Mouse (Mus musculus) heart, postnatal 25 days (tissue): Measurements from ENCODE around the gene Gm3488. TPM values are rescaled to one million over a fixed set of nuclear protein-coding genes. Genes with fewer than 3 reads are reported as not detected.
"Not testable (repeated sequence)": the region's sequence is repeated elsewhere in the genome, so short reads cannot be mapped to it uniquely, and the experiment has no call there.

Experiments
- DNase-seq: peaks from one replicate; pipeline ENCODE4 v3.0.0; 2022; ENCODE audit warnings: low spot score
- intact Hi-C: fragments of 180-260 bp; cut with DNase I; formaldehyde crosslinking; loops from one replicate; pipeline ENCODE4 v1.15.1; 2025
- total RNA-seq, 2 experiments: library from RNA; stranded (reverse); gene quantifications; 2 replicates each; pipeline ENCODE4 v1.2.3; 2021

The Gm3488 gene
- total RNA-seq, result under 1 TPM; 0.31 to 0.39 TPM

DNA sequence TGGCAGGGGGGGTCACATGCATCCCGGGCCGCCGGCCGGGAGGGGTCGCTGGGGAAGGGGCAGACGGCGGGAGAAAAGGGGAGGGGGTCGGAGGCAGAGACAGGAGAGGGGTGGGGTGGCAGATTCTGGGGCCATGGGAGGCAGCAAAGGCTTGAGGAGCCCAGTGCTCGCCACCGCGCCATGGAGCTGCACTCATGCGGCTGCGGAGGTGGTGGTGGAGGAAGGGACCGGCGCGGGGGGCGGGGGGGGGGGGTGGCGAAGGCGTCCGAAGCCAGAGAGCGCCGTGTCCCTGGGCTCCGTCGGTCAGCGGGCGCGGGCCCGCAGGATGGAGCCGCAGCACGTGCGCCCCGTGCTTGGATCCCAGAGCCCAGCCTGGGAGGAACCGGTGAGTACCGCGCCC, at the start of gene Gm3488:
Gene Gm3488, plus strand, starts transcription at position 301 of the 400 bp plus-strand sequence.
- intact Hi-C loops, DNase-seq: not testable (repeated sequence)

DNA sequence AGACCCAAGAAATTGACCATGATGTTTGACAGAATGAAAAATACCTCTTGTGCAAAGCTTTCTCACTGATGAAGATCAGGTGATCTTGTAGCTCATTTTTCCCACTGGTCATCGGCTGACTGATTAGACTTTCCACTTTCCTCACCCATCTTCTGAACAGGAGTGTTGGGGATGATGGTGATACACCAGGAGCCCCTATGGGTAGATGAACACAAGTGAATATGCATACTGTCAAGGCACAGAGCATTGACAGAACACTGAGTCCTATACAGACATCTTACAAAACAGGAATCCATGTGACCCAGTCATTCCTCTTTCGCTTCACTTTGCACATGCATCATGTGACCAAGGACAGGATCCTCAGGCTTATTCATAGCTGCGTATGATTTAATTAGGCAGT, 46.1 kb upstream of the Gm3488 start, which contains the start of gene Gm3194:
Gene Gm3194, minus strand, starts transcription at position 101 of the 400 bp plus-strand sequence.
- intact Hi-C loops, DNase-seq: not testable (repeated sequence)

DNA sequence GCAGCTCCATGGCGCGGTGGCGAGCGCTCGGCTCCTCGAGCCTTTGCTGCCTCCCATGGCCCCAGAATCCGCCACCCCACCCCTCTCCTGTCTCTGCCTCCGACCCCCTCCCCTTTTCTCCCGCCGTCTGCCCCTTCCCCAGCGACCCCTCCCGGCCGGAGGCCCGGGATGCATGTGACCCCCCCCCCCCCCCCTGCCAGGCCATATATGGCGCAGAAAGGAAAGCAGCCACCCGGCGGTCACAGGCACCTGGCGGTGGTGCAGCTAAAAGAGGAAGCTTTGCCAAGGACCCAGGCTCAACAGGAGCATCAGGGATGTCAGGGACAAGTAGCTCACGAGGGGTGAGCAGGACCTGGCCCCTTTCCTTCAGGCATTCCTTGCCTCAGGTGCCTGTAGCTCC, 41.0 kb upstream of the Gm3488 start:
- DNase-seq, intact Hi-C loops: not testable (repeated sequence)

DNA sequence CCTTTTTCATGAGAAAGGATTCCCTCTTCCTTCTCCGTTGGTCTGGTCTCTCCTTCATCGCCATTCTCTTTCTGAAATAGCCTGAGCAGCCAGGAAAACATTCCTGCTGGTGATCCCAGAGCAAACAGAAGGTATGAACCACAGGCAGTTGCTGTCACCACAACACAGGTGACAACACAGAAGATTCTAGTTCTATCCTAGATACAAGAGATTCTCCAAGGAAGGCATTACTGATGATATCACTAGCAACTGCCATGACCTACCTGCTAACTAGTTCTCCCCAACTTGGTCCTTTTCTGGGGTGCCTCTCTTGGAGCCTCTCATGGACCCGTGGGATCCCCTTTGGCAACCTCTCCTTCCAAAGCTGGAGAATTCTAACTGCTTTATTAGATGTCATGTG, 23.7 kb upstream of the Gm3488 start, which contains the start of gene Gm8246:
Gene Gm8246, minus strand, starts transcription at position 101 of the 400 bp plus-strand sequence.
- DNase-seq, intact Hi-C loops: not testable (repeated sequence)

DNA sequence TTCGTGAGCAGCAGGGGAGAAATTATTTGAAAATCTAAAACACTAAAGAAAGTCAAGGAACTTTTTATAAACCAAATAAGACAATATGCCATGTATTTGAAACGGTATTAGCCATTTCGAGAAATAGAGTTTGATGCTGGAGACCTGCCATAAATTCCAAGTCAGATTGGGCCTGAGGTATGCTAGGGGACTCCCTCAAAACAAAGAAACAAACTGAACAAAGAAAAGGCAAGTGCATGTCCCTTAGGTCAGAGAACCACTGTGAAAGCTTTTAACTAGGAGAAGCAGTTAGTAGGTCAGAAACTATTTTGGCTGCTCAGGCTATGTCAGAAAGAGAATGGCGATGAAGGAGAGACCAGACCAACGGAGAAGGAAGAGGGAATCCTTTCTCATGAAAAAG, 17.6 kb upstream of the Gm3488 start, which contains the start of gene Gm3187:
Gene Gm3187, plus strand, starts transcription at position 301 of the 400 bp plus-strand sequence.
- DNase-seq, intact Hi-C loops: not testable (repeated sequence)

DNA sequence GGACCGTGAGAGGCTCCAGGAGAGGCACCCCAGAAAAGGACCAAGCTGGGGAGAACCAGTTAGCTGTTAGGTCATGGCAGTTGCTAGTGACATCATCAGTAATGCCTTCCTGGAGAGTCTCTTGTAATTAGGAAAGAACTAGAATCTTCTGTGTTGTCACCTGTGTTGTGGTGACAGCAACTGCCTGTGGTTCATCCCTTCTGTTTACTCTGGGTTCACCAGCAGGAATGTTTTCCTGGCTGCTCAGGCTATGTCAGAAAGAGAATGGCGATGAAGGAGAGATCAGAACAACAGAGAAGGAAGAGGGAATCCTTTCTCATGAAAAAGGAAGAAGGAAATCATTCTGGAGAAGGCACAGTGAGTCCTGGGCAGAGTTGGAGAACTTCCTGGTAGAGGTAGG, 36.7 kb downstream of the Gm3488 start, which contains the start of gene Gm3532:
Gene Gm3532, plus strand, starts transcription at position 301 of the 400 bp plus-strand sequence.
- intact Hi-C loops, DNase-seq: not testable (repeated sequence)

Other genes with a start within 250 kb of the Gm3488 start
- not detected for gene Gm3526, start 241.1 kb upstream of the Gm3488 start, total RNA-seq
- not detected for gene Gm3542, start 166.7 kb upstream of the Gm3488 start, total RNA-seq
- not detected for gene Gm3500, start 112.6 kb upstream of the Gm3488 start, total RNA-seq
- under 1 TPM; 0.31 to 0.65 TPM for gene Gm3194, start 46.2 kb upstream of the Gm3488 start, total RNA-seq
- not detected for gene Gm8246, start 23.8 kb upstream of the Gm3488 start, total RNA-seq
- not detected for gene Gm3187, start 17.5 kb upstream of the Gm3488 start, total RNA-seq
- not detected for gene Gm3532, start 36.8 kb downstream of the Gm3488 start, total RNA-seq
- not detected for gene Gm8265, start 131.4 kb downstream of the Gm3488 start, total RNA-seq
- not detected for gene Gm9603, start 185.8 kb downstream of the Gm3488 start, total RNA-seq
- under 1 TPM in 1 of 2 experiments, not detected in 1; 0.20 TPM for gene Gm3373, start 239.9 kb downstream of the Gm3488 start, total RNA-seq